Mouse (Mus musculus) mouse embryonic stem cell (cell line): Measurements from ENCODE around the gene Ap2s1.

Experiments
- in situ Hi-C, 2 experiments: fragments of 300-500 bp; cut with MboI; formaldehyde crosslinking; loops; 1 replicate in 1 of 2; 3 replicates in 1 of 2; pipeline ENCODE4 v1.14.3; 2019 to 2020; ENCODE audit warnings: low sequenced_read_pairs in 2 of 2, low pct_unique_long_range_greater_than_20kb in 1 of 2, mixed read lengths in 1 of 2; ENCODE audit not compliant: unreplicated experiment in 1 of 2

Gene Ap2s1

GRCm38 (mm10) chr7:16745373-16745772, 7.2 kb downstream of the Ap2s1 start:
- in situ Hi-C loops = loop anchor here in 1 of 2 experiments (5.0 kb wide), 1 partner anchor 37 kb away; the partner anchor contains the start of gene Slc1a5

- in situ Hi-C loops = loop anchor here in 1 of 2 experiments (5.0 kb wide), 1 partner anchor 36 kb away; the partner anchor contains the start of gene Slc1a5
Observed at GRCm38 (mm10) chr7:16746093-16746492, 7.9 kb downstream of the Ap2s1 start.

GRCm38 (mm10) chr7:16747656-16748055, 9.4 kb downstream of the Ap2s1 start:
- in situ Hi-C loops = loop anchor here in 1 of 2 experiments (5.0 kb wide), 1 partner anchor 35 kb away; the partner anchor contains the start of gene Slc1a5

GRCm38 (mm10) chr7:16752016-16752415, 13.8 kb downstream of the Ap2s1 start:
- in situ Hi-C loops = no loop called here

GRCm38 (mm10) chr7:16755362-16756017, 17.3 kb downstream of the Ap2s1 start:
- in situ Hi-C loops = no loop called here

- in situ Hi-C loops = no loop called here
Observed at GRCm38 (mm10) chr7:16758872-16759574, 20.8 kb downstream of the Ap2s1 start.

- in situ Hi-C loops = no loop called here
Observed at GRCm38 (mm10) chr7:16760292-16760691, 22.1 kb downstream of the Ap2s1 start.

GRCm38 (mm10) chr7:16761005-16761481, 22.8 kb downstream of the Ap2s1 start:
- in situ Hi-C loops = no loop called here

- in situ Hi-C loops = no loop called here
Observed at GRCm38 (mm10) chr7:16761630-16762029, 23.4 kb downstream of the Ap2s1 start.

- in situ Hi-C loops = no loop called here
Observed at GRCm38 (mm10) chr7:16763463-16764218, 25.4 kb downstream of the Ap2s1 start.

GRCm38 (mm10) chr7:16766443-16766842, 28.2 kb downstream of the Ap2s1 start:
- in situ Hi-C loops = no loop called here

- in situ Hi-C loops = no loop called here
Observed at GRCm38 (mm10) chr7:16775888-16776287, 37.7 kb downstream of the Ap2s1 start.

- in situ Hi-C loops = loop anchor here in 1 of 2 experiments (5.0 kb wide), 1 partner anchor 33 kb away; no protein-coding TSS in a partner anchor
Observed at GRCm38 (mm10) chr7:16780076-16780475, 41.9 kb downstream of the Ap2s1 start.

- in situ Hi-C loops = loop anchor here in 1 of 2 experiments (5.0 kb wide), 1 partner anchor 34 kb away; no protein-coding TSS in a partner anchor
Observed at GRCm38 (mm10) chr7:16780825-16781554, 42.8 kb downstream of the Ap2s1 start, which contains the start of gene Slc1a5. Gene Slc1a5, plus strand, starts transcription at chr7:16781340.

GRCm38 (mm10) chr7:16781555-16781815, 43.3 kb downstream of the Ap2s1 start:
- in situ Hi-C loops = loop anchor here in 1 of 2 experiments (5.0 kb wide), 1 partner anchor 34 kb away; no protein-coding TSS in a partner anchor

GRCm38 (mm10) chr7:16781816-16782554, 43.8 kb downstream of the Ap2s1 start:
- in situ Hi-C loops = loop anchor here in 1 of 2 experiments (5.0 kb wide), 1 partner anchor 35 kb away; no protein-coding TSS in a partner anchor

- in situ Hi-C loops = loop anchor here in 1 of 2 experiments (5.0 kb wide), 1 partner anchor 35 kb away; no protein-coding TSS in a partner anchor
Observed at GRCm38 (mm10) chr7:16782555-16783125, 44.4 kb downstream of the Ap2s1 start.
